Mouse (Mus musculus): Measurements from ENCODE around the gene Actl10.

The Actl10 gene

GRCm38 (mm10) chr2:154581421-154581820, 29.8 kb downstream of the Actl10 start:
- no peak for DNase-seq (ENCODE audit: low spot score in 2 of 2)

GRCm38 (mm10) chr2:154583906-154584872, 32.6 kb downstream of the Actl10 start:
- no peak for DNase-seq (ENCODE audit: low spot score in 2 of 2)

- DNase-seq (ENCODE audit: low spot score in 2 of 2): no peak
These were observed 33.5 kb downstream of the Actl10 start for GRCm38 (mm10) chr2:154584931-154585601.

GRCm38 (mm10) chr2:154586405-154586804, 34.8 kb downstream of the Actl10 start:
- DNase-seq (ENCODE audit: low spot score in 2 of 2): no peak

GRCm38 (mm10) chr2:154589051-154589450, 37.5 kb downstream of the Actl10 start:
- DNase-seq (ENCODE audit: low spot score in 2 of 2): no peak

GRCm38 (mm10) chr2:154591239-154591638, 39.7 kb downstream of the Actl10 start:
- DNase-seq (ENCODE audit: low spot score in 2 of 2): no peak

GRCm38 (mm10) chr2:154593025-154593424, 41.4 kb downstream of the Actl10 start:
- no peak for DNase-seq (ENCODE audit: low spot score in 2 of 2)

GRCm38 (mm10) chr2:154595775-154596174, 44.2 kb downstream of the Actl10 start:
- DNase-seq (ENCODE audit: low spot score in 2 of 2): peak in 1 of 2 experiments; percentile 33

GRCm38 (mm10) chr2:154597399-154597798, 45.8 kb downstream of the Actl10 start:
- DNase-seq (ENCODE audit: low spot score in 2 of 2): no peak

- DNase-seq (ENCODE audit: low spot score in 2 of 2): no peak
These were observed 49.0 kb downstream of the Actl10 start for GRCm38 (mm10) chr2:154600586-154600985.

GRCm38 (mm10) chr2:154601324-154601723, 49.7 kb downstream of the Actl10 start:
- no peak for DNase-seq (ENCODE audit: low spot score in 2 of 2)
